ENCODE assay signal across 10 mouse cellular contexts in genomic region chr2:58737192-58737820, GRCm38 (mm10).
A peak's percentile ranks its signal among the peaks of the same experiment; 100 is the strongest.
DNase-seq lines count a peak whose midpoint lies in the region.
"Had no signal": no experiment of that assay in that cellular context is flagged by ENCODE, and none has a peak within 500 bp of the region (broad histone marks: within the 10 kb centered on the region; RNA-seq: fewer than 3 reads in every experiment).

No protein-coding gene starts in this region.

- DNase-seq in embryo, embryonic 11 days, result peak; percentile 29
- DNase-seq in embryo, embryonic 9.5 days (ENCODE audit: extremely low spot score), result no peak
- DNase-seq in layer of hippocampus, adult 11-12 months (ENCODE audit: low spot score), result peak; percentile 14
- DNase-seq in layer of hippocampus, adult 8-10 months (ENCODE audit: low spot score in 2 of 2), result no peak
- peak; percentile 13 for DNase-seq in CD4-positive helper T cell, adult 2 months (ENCODE audit: low read depth, low spot score)
- DNase-seq in forelimb bud, embryonic 11.5 days (ENCODE audit: low read depth, low spot score), result peak; percentile 11
- DNase-seq in ovary, postnatal 14 days (ENCODE audit: low spot score), result no peak
- no peak for DNase-seq in MN1 (ENCODE audit: low spot score)
- DNase-seq: gastrocnemius, postnatal 25 days; spleen, adult 18-20 months had no signal

Comparison
In these comparisons a context has a peak if more than half of its experiments do, and no peak if none do; other contexts are left out.
1. DNase-seq: peak in embryo, embryonic 11 days (single experiment), layer of hippocampus, adult 11-12 months (single experiment), CD4-positive helper T cell, adult 2 months (single experiment) and forelimb bud, embryonic 11.5 days (single experiment); none in embryo, embryonic 9.5 days (single experiment), layer of hippocampus, adult 8-10 months (0 of 2), ovary, postnatal 14 days (single experiment) and MN1 (single experiment).